Comparison of ENCODE assay signal across 15 mouse cellular contexts in genomic region chr10:21101948-21102347, GRCm38 (mm10). TPM values are rescaled to one million over a fixed set of nuclear protein-coding genes. Genes with fewer than 3 reads are reported as not detected.
DNase-seq lines count a peak whose midpoint lies in the region; ATAC-seq and TF ChIP-seq lines count a peak whose summit lies in the region.
"Had no signal": no experiment of that assay in that cellular context is flagged by ENCODE, and none has a peak within 500 bp of the region (broad histone marks: within the 10 kb centered on the region; RNA-seq: fewer than 3 reads in every experiment).

No protein-coding gene starts in this region.

- no peaks in the 10 kb centered on the region for H3K36me3 ChIP-seq in midbrain, embryonic 10.5 days
- H3K36me3 ChIP-seq in midbrain, postnatal 0 days (ENCODE audit: insufficient read depth, low read length) = no peaks in the 10 kb centered on the region
- no peaks in the 10 kb centered on the region for H3K36me3 ChIP-seq in hindbrain, embryonic 16.5 days (ENCODE audit: control insufficient read depth, insufficient read depth, low read length)
- H3K36me3 ChIP-seq: embryonic facial prominence, embryonic 15.5 days; limb, embryonic 13.5 days had no signal

- intact Hi-C loops in gastrocnemius, adult 2 months (cut with DNase I) = no loop called here

- no peak for ATAC-seq in midbrain, postnatal 0 days (ENCODE audit: low FRiP score)
- peak; percentile 43; the same call in 1 of the 2 replicates for ATAC-seq in hindbrain, embryonic 16.5 days

- H3K9ac ChIP-seq in midbrain, postnatal 0 days (replicated peaks; ENCODE audit: low read length, poor library complexity, severe bottlenecking) = no peak overlapping the region
- H3K9ac ChIP-seq in hindbrain, embryonic 16.5 days (ENCODE audit: low read depth, low read length) = no peak overlapping the region
- H3K9ac ChIP-seq: embryonic facial prominence, embryonic 15.5 days; limb, embryonic 13.5 days; lung, embryonic 14.5 days had no signal

- H3K27ac ChIP-seq in midbrain, embryonic 10.5 days (replicated peaks) = peak overlapping the region; percentile 72
- H3K27ac ChIP-seq in midbrain, postnatal 0 days (ENCODE audit: low read depth, low read length) = no peak overlapping the region
- H3K27ac ChIP-seq in hindbrain, embryonic 16.5 days (ENCODE audit: low read depth, low read length) = no peak overlapping the region
- no peak overlapping the region for H3K27ac ChIP-seq in gastrocnemius, adult 2 months
- H3K27ac ChIP-seq: embryonic facial prominence, embryonic 15.5 days; heart, adult 2 months; kidney, postnatal 0 days; limb, embryonic 13.5 days had no signal

- no peak overlapping the region for H3K4me2 ChIP-seq in midbrain, postnatal 0 days (ENCODE audit: low read depth, low read length, poor library complexity, severe bottlenecking)
- no peak overlapping the region for H3K4me2 ChIP-seq in hindbrain, embryonic 16.5 days (ENCODE audit: low read length)
- H3K4me2 ChIP-seq: embryonic facial prominence, embryonic 15.5 days; limb, embryonic 13.5 days; lung, embryonic 14.5 days had no signal

- TF ChIP-seq CTCF in midbrain, postnatal 0 days (IDR thresholded peaks at IDR 0.05) = no peak
- TF ChIP-seq CTCF in brain, embryonic 14.5 days (IDR thresholded peaks at IDR 0.05; ENCODE audit: borderline replicate concordance, extremely low read depth, insufficient read depth, insufficient read length) = no peak
- no peak for TF ChIP-seq CTCF in gastrocnemius, adult 2 months (IDR thresholded peaks at IDR 0.05)

- 7% methylated on average over 4 of the region's 4 CpGs for WGBS in midbrain, embryonic 10.5 days
- 20% methylated on average over 4 of the region's 4 CpGs for WGBS in midbrain, postnatal 0 days
- 16% methylated on average over 4 of the region's 4 CpGs for WGBS in hindbrain, embryonic 16.5 days

- H3K4me3 ChIP-seq in midbrain, embryonic 10.5 days = no peak overlapping the region
- H3K4me3 ChIP-seq in midbrain, postnatal 0 days (ENCODE audit: low read depth, low read length) = no peak overlapping the region
- H3K4me3 ChIP-seq in hindbrain, embryonic 16.5 days (ENCODE audit: low read length) = no peak overlapping the region
- H3K4me3 ChIP-seq in gastrocnemius, adult 2 months = no peak overlapping the region
- H3K4me3 ChIP-seq: embryonic facial prominence, embryonic 15.5 days; heart, adult 2 months; limb, embryonic 13.5 days had no signal

- no peak for TF ChIP-seq POLR2A in brain, embryonic 14.5 days (IDR thresholded peaks at IDR 0.05; ENCODE audit: borderline replicate concordance, extremely low read depth, insufficient read depth, insufficient read length, poor library complexity, severe bottlenecking)

- DNase-seq in midbrain, embryonic 10.5 days (ENCODE audit: low spot score) = peak; percentile 35
- no peak for DNase-seq in midbrain, postnatal 0 days (ENCODE audit: low spot score)
- peak; percentile 56 for DNase-seq in brain, embryonic 14.5 days (ENCODE audit: low read depth)
- peak; percentile 98 for DNase-seq in retina, postnatal 1 day
- DNase-seq in thymus, postnatal 0 days (ENCODE audit: low spot score) = no peak
- no peak for DNase-seq in left cerebral cortex, adult 8-10 months (ENCODE audit: low spot score in 2 of 2)
- no peak for DNase-seq in gastrocnemius, adult 2 months
- DNase-seq: cerebellum, adult 18-20 months; heart, adult 2 months; heart, postnatal 4 days; lung, embryonic 14.5 days had no signal

- H3K4me1 ChIP-seq in midbrain, embryonic 10.5 days = peaks cover 33% of the 10 kb centered on the region
- H3K4me1 ChIP-seq in midbrain, postnatal 0 days (ENCODE audit: insufficient read depth, low read length) = no peaks in the 10 kb centered on the region
- H3K4me1 ChIP-seq in hindbrain, embryonic 16.5 days (ENCODE audit: control insufficient read depth, insufficient read depth, low read depth, low read length) = no peaks in the 10 kb centered on the region
- H3K4me1 ChIP-seq: embryonic facial prominence, embryonic 15.5 days had no signal

- H3K27me3 ChIP-seq in midbrain, embryonic 10.5 days (ENCODE audit: low read depth, poor library complexity, severe bottlenecking) = peaks cover 42% of the 10 kb centered on the region
- H3K27me3 ChIP-seq in midbrain, postnatal 0 days (ENCODE audit: insufficient read depth, low read length) = no peaks in the 10 kb centered on the region
- H3K27me3 ChIP-seq in hindbrain, embryonic 16.5 days (replicated peaks; ENCODE audit: control insufficient read depth, insufficient read depth, low read length) = no peaks in the 10 kb centered on the region
- H3K27me3 ChIP-seq: embryonic facial prominence, embryonic 15.5 days; limb, embryonic 13.5 days had no signal

- peaks cover 3% of the 10 kb centered on the region; the same call in 1 of the 2 replicates for H3K9me3 ChIP-seq in midbrain, embryonic 10.5 days (replicated peaks)
- no peaks in the 10 kb centered on the region for H3K9me3 ChIP-seq in midbrain, postnatal 0 days (ENCODE audit: low read length)
- H3K9me3 ChIP-seq in hindbrain, embryonic 16.5 days (ENCODE audit: control insufficient read depth, low read length) = peaks cover 2% of the 10 kb centered on the region; the same call in 1 of the 2 replicates
- H3K9me3 ChIP-seq: embryonic facial prominence, embryonic 15.5 days; limb, embryonic 13.5 days had no signal

RNA-seq across cellular contexts. Expression of gene Myb, which starts 58.8 kb away (rescaled TPM):
- polyA plus RNA-seq in midbrain, embryonic 10.5 days (2016; fragmentation: Nextera tagmentation; extraction: Ambion mirVana) = 5.1 and 6.8 TPM in 2 replicates
- total RNA-seq in midbrain, postnatal 0 days (2014; rRNA removed) = 1.8 and 3.2 TPM in 2 replicates
- polyA plus RNA-seq in midbrain, postnatal 0 days (2015; fragmentation: Nextera tagmentation; extraction: Ambion mirVana) = 0.75 and 1.0 TPM in 2 replicates
- polyA plus RNA-seq in brain, embryonic 14.5 days (2012; rRNA removed) = 4.8 and 5.2 TPM in 2 replicates
- 2.4 and 2.5 TPM in 2 replicates for polyA plus RNA-seq in hindbrain, embryonic 16.5 days (2015; fragmentation: Nextera tagmentation; extraction: Ambion mirVana)
- polyA plus RNA-seq in thymus, postnatal 0 days (2015; fragmentation: Nextera tagmentation; extraction: Ambion mirVana) = 183 and 202 TPM in 2 replicates
- under 1 TPM; 0.22 to 0.50 (median 0.31) TPM for total RNA-seq in left cerebral cortex, adult 8-10 months (2022)
- not detected for total RNA-seq in gastrocnemius, adult 2 months (2021)
- total RNA-seq: heart, adult 2 months had no signal

Comparison
In these comparisons a context has a peak if more than half of its experiments do, and no peak if none do; other contexts are left out.
1. DNase-seq: peak in midbrain, embryonic 10.5 days (single experiment), brain, embryonic 14.5 days (single experiment) and retina, postnatal 1 day (single experiment); none in midbrain, postnatal 0 days (single experiment), thymus, postnatal 0 days (single experiment), left cerebral cortex, adult 8-10 months (0 of 2) and gastrocnemius, adult 2 months (single experiment).
2. RNA of gene Myb, which starts 58.8 kb away (polyA plus RNA-seq): 183 to 202 TPM in thymus, postnatal 0 days; 5.1 to 6.8 TPM in midbrain, embryonic 10.5 days, 4.8 to 5.2 TPM in brain, embryonic 14.5 days, 2.4 to 2.5 TPM in hindbrain, embryonic 16.5 days and 0.75 to 1.0 TPM in midbrain, postnatal 0 days; every median in the first group is over 10 times any median in the second.